Mouse (Mus musculus): ENCODE results near the gene H2-M1. TPM values are rescaled to one million over a fixed set of nuclear protein-coding genes. Genes with fewer than 3 reads are reported as not detected.

H2-M1 gene
- total RNA-seq (2012; rRNA removed) = not detected in 2 replicates

GRCm38 (mm10) chr17:36672119-36672518 lies at the start of gene H2-M1:
TSS of gene H2-M1 (minus strand) at chr17:36672219.
- Histone ChIP-seq H3K36me3 (ENCODE audit: control insufficient read depth, insufficient read depth, low read length, poor library complexity, severe bottlenecking) (no peaks in the 10 kb centered on the region), H3K9ac (ENCODE audit: insufficient read depth, low read depth, low read length, poor library complexity, severe bottlenecking) (no peak within 1 kb of the TSS), H3K27ac (ENCODE audit: insufficient read depth, low read depth, low read length, poor library complexity, severe bottlenecking) (no peak within 1 kb of the TSS), H3K4me3 (ENCODE audit: insufficient read depth in 1 of 2, low read depth in 1 of 2, low read length in 2 of 2, poor library complexity in 1 of 2, severe bottlenecking in 1 of 2) (no peak within 1 kb of the TSS), H3K4me1 (ENCODE audit: control insufficient read depth in 2 of 2, insufficient read depth in 2 of 2, low read length in 2 of 2, poor library complexity in 1 of 2) (no peaks in the 10 kb centered on the region), H3K9me3 (ENCODE audit: control insufficient read depth, insufficient read depth, low read depth, low read length) (no peaks in the 10 kb centered on the region)
- in situ Hi-C loops (cut with MboI; ENCODE audit: low sequenced_read_pairs in 2 of 2, unreplicated experiment in 2 of 2) = no loop called here
- DNase-seq (ENCODE audit: low read depth, low spot score) = no peak
- no peak for TF ChIP-seq ZC3H11A (IDR thresholded peaks at IDR 0.05; ENCODE audit: borderline replicate concordance, low read depth, low read length)
- no peak for TF ChIP-seq ZNF384 (IDR thresholded peaks at IDR 0.05; ENCODE audit: low read depth, low read length)
- no peak for TF ChIP-seq MAFK (IDR thresholded peaks at IDR 0.05; ENCODE audit: insufficient read depth, low read depth, low read length)
- no peak for TF ChIP-seq CHD2 (IDR thresholded peaks at IDR 0.05; ENCODE audit: low read depth, low read length)
- TF ChIP-seq HCFC1 (IDR thresholded peaks at IDR 0.05; ENCODE audit: borderline replicate concordance, insufficient read depth, low read length) = no peak

GRCm38 (mm10) chr17:36697693-36698092 lies 25.7 kb upstream of the H2-M1 start:
- in situ Hi-C loops (cut with MboI; ENCODE audit: low sequenced_read_pairs in 2 of 2, unreplicated experiment in 2 of 2) = no loop called here
- no peaks in the 10 kb centered on the region for H3K9me3 ChIP-seq (ENCODE audit: control insufficient read depth, insufficient read depth, low read depth, low read length)

GRCm38 (mm10) chr17:36642566-36642965 lies 29.5 kb downstream of the H2-M1 start, which contains the start of gene H2-M9:
TSS of gene H2-M9 (minus strand) at chr17:36642666.
- Histone ChIP-seq H3K36me3 (ENCODE audit: control insufficient read depth, insufficient read depth, low read length, poor library complexity, severe bottlenecking) (no peaks in the 10 kb centered on the region), H3K9me3 (ENCODE audit: control insufficient read depth, insufficient read depth, low read depth, low read length) (no peaks in the 10 kb centered on the region), H3K9ac (ENCODE audit: insufficient read depth, low read depth, low read length, poor library complexity, severe bottlenecking) (no peak within 1 kb of the TSS), H3K4me1 (ENCODE audit: control insufficient read depth in 2 of 2, insufficient read depth in 2 of 2, low read length in 2 of 2, poor library complexity in 1 of 2) (no peaks in the 10 kb centered on the region), H3K27ac (ENCODE audit: insufficient read depth, low read depth, low read length, poor library complexity, severe bottlenecking) (no peak within 1 kb of the TSS), H3K4me3 (ENCODE audit: insufficient read depth in 1 of 2, low read depth in 1 of 2, low read length in 2 of 2, poor library complexity in 1 of 2, severe bottlenecking in 1 of 2) (no peak within 1 kb of the TSS)
- no peak for DNase-seq (ENCODE audit: low read depth, low spot score)
- in situ Hi-C loops (cut with MboI; ENCODE audit: low sequenced_read_pairs in 2 of 2, unreplicated experiment in 2 of 2) = no loop called here
- TF ChIP-seq ZNF384 (IDR thresholded peaks at IDR 0.05; ENCODE audit: low read depth, low read length) = no peak
- TF ChIP-seq MAFK (IDR thresholded peaks at IDR 0.05; ENCODE audit: insufficient read depth, low read depth, low read length) = no peak
- no peak for TF ChIP-seq ZC3H11A (IDR thresholded peaks at IDR 0.05; ENCODE audit: borderline replicate concordance, low read depth, low read length)
- TF ChIP-seq CHD2 (IDR thresholded peaks at IDR 0.05; ENCODE audit: low read depth, low read length) = no peak
- no peak for TF ChIP-seq HCFC1 (IDR thresholded peaks at IDR 0.05; ENCODE audit: borderline replicate concordance, insufficient read depth, low read length)

More at GRCm38 (mm10) chr17:36697693-36698092, 25.7 kb upstream of the H2-M1 start:
- DNase-seq (ENCODE audit: low read depth, low spot score) = no peak
- H3K36me3 ChIP-seq (ENCODE audit: control insufficient read depth, insufficient read depth, low read length, poor library complexity, severe bottlenecking) = no peaks in the 10 kb centered on the region
- H3K27ac ChIP-seq (ENCODE audit: insufficient read depth, low read depth, low read length, poor library complexity, severe bottlenecking) = no peak overlapping the region
- no peak overlapping the region for H3K4me3 ChIP-seq (ENCODE audit: insufficient read depth in 1 of 2, low read depth in 1 of 2, low read length in 2 of 2, poor library complexity in 1 of 2, severe bottlenecking in 1 of 2)
- H3K4me1 ChIP-seq (ENCODE audit: control insufficient read depth in 2 of 2, insufficient read depth in 2 of 2, low read length in 2 of 2, poor library complexity in 1 of 2) = no peaks in the 10 kb centered on the region
- TF ChIP-seq ZNF384 (IDR thresholded peaks at IDR 0.05; ENCODE audit: low read depth, low read length) = no peak
- no peak overlapping the region for H3K9ac ChIP-seq (ENCODE audit: insufficient read depth, low read depth, low read length, poor library complexity, severe bottlenecking)

Other genes with a start within 250 kb of the H2-M1 start
- not detected in 2 replicates for gene H2-M10.4, start 209.9 kb downstream of the H2-M1 start, total RNA-seq (2012; rRNA removed)
- gene H2-M11, start 125.1 kb downstream of the H2-M1 start, total RNA-seq (2012; rRNA removed) = not detected in 2 replicates
- not detected in 2 replicates for gene H2-M9, start 29.6 kb downstream of the H2-M1 start, total RNA-seq (2012; rRNA removed)
- gene H2-M10.5, start 100.7 kb upstream of the H2-M1 start, total RNA-seq (2012; rRNA removed) = not detected in 2 replicates
- not detected in 2 replicates for gene H2-M10.6, start 140.0 kb upstream of the H2-M1 start, total RNA-seq (2012; rRNA removed)
- gene Trim26, start 164.9 kb upstream of the H2-M1 start, total RNA-seq (2012; rRNA removed) = 21.1 and 24.6 TPM in 2 replicates
- 0.16 TPM in 1 of 2 replicates, not detected in the other for gene Trim15, start 195.0 kb upstream of the H2-M1 start, total RNA-seq (2012; rRNA removed)
- not detected in 2 replicates for gene Trim10, start 197.4 kb upstream of the H2-M1 start, total RNA-seq (2012; rRNA removed)
- 0.18 and 0.26 TPM in 2 replicates for gene Trim40, start 217.9 kb upstream of the H2-M1 start, total RNA-seq (2012; rRNA removed)
- not detected in 2 replicates for gene Trim31, start 225.9 kb upstream of the H2-M1 start, total RNA-seq (2012; rRNA removed)